Mouse (Mus musculus) hindbrain, postnatal 0 days (tissue): ENCODE measurements around the gene Gopc. TPM values are rescaled to one million over a fixed set of nuclear protein-coding genes. Genes with fewer than 3 reads are reported as not detected.

Experiments used
- ATAC-seq: fragments of 200-750 bp; cut with Nextera tagmentation; 2 replicates; pipeline ENCODE4 v1.8.0; 2017; ENCODE audit warnings: mild to moderate bottlenecking, moderate TSS enrichment, moderate library complexity
- DNase-seq: peaks from one replicate; pipeline ENCODE4 v3.0.0-alpha.2; 2015; ENCODE audit warnings: low spot score
- H3K27ac ChIP-seq: fragments of 300-500 bp; sonication (generic); 2 replicates; pipeline ENCODE4 v1.5.1; 2014; ENCODE audit warnings: mild to moderate bottlenecking
- H3K27me3 ChIP-seq: fragments of 300-500 bp; sonication (generic); 2 replicates; pipeline ENCODE4 v1.6.1; 2014; ENCODE audit warnings: low read length, mixed read lengths; ENCODE audit not compliant: insufficient read depth
- H3K36me3 ChIP-seq: fragments of 300-500 bp; sonication (generic); 2 replicates; pipeline ENCODE4 v1.6.1; 2014; ENCODE audit warnings: low read length, mixed read lengths; ENCODE audit not compliant: insufficient read depth
- H3K4me1 ChIP-seq: fragments of 300-500 bp; sonication (generic); 2 replicates; pipeline ENCODE4 v1.6.1; 2014; ENCODE audit warnings: antibody characterized with exemption, low read length, mixed read lengths; ENCODE audit not compliant: insufficient read depth
- H3K4me2 ChIP-seq: fragments of 300-500 bp; sonication (generic); 2 replicates; pipeline ENCODE4 v1.6.1; 2014; ENCODE audit warnings: low read depth, mild to moderate bottlenecking, low read length, moderate library complexity, mixed read lengths
- H3K4me3 ChIP-seq: fragments of 300-500 bp; sonication (generic); 2 replicates; pipeline ENCODE4 v1.5.1; 2014; ENCODE audit warnings: low read length
- H3K9ac ChIP-seq: fragments of 300-500 bp; sonication (generic); replicated peaks from 2 replicates; pipeline ENCODE4 v1.6.1; 2014; ENCODE audit warnings: mild to moderate bottlenecking, low read length, moderate library complexity, mixed read lengths
- H3K9me3 ChIP-seq: fragments of 300-500 bp; sonication (generic); 2 replicates; pipeline ENCODE4 v1.6.1; 2016; ENCODE audit warnings: low read length, mixed read lengths
- CTCF ChIP-seq: IDR thresholded peaks from 2 replicates; pipeline ENCODE4 v1.5.1; 2016; ENCODE audit warnings: antibody characterized with exemption, control low read depth, low read depth
- WGBS: fragments of 180-500 bp; shearing (Covaris S2); extraction: QIAGEN DNeasy Blood & Tissue Kit; methylation state at CpG from one replicate; pipeline ENCODE4 v1.1.7; 2014; 5-methylcytosine and 5-hydroxymethylcytosine counted together
- polyA plus RNA-seq: library from polyadenylated mRNA; unstranded; fragments of >200 nt; fragmentation: Nextera tagmentation; extraction: Ambion mirVana; gene quantifications from 2 replicates; pipeline ENCODE4 v1.2.1, GENCODE M21; 2015
- total RNA-seq: library from RNA; depleted of rRNA; stranded (reverse); fragments of >200 nt; gene quantifications from 2 replicates; pipeline ENCODE4 v1.2.3, GENCODE M21; 2014

Gopc gene
- total and polyA plus RNA-seq, 2 experiments from 2014 or later: 16.4 to 24.9 TPM

DNA sequence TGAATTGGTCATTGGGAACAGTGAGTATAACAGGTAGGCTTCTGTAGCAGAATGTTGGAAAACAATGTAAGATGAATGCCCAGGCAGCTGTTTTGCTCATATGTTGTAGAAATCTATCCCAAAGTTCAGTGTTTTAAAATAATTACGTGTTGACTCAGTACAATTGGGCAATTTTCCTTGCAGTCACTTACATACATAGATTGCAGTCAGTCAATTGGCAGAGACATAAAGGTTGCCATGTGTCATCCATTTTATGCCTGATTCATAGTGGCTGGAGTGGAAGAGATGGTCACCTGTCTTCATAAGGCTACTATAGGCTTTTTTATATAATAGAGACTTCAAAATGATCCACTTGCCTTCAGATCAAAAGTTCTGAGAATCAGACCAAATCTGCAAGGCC is 38.6 kb upstream of the Gopc start:
- Histone ChIP-seq H3K4me1 (0 out of 2 replicates have a peak, but pooled peaks cover 10% of the 10 kb centered on the region), H3K4me3 (no peak overlapping the region), H3K9ac (no peak overlapping the region), H3K9me3 (no peaks in the 10 kb centered on the region), H3K4me2 (no peak overlapping the region), H3K27me3 (no peaks in the 10 kb centered on the region), H3K36me3 (no peaks in the 10 kb centered on the region), H3K27ac (no peak overlapping the region)
- 98% methylated on average over 1 of the region's 1 CpGs for WGBS
- no peak for TF ChIP-seq CTCF
- DNase-seq (no peak), ATAC-seq (no peak)

DNA sequence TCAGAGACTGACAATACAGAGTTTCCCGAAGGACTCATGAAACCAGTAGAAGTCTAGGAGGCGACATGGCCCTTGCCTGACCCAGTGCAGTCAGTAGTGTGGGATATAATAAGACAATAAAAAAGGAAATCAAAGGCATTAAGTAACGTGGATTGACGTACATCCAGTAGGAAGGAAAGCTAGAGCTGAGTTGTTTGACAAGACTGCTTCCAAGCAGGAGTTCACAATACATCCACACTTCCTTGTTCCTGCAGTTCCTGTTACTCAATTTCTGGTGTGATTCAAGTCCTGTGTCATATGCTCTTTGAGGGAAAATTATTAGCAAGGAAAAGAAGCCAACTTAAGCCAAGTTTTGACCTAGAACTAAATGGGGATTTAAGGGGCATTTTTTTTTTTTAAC is 37.5 kb upstream of the Gopc start:
- no peak for TF ChIP-seq CTCF
- H3K27ac ChIP-seq: no peak overlapping the region
- no peak for DNase-seq
- H3K27me3 ChIP-seq: no peaks in the 10 kb centered on the region
- peak overlapping the region; percentile 89 for H3K9ac ChIP-seq
- peak overlapping the region; percentile 72; the same call in 1 of the 2 replicates for H3K4me3 ChIP-seq
- H3K4me2 ChIP-seq: peak overlapping the region; percentile 73
- no peaks in the 10 kb centered on the region for H3K36me3 ChIP-seq
- ATAC-seq: no peak
- H3K4me1 ChIP-seq: 0 out of 2 replicates have a peak, but pooled peaks cover 10% of the 10 kb centered on the region
- H3K9me3 ChIP-seq: no peaks in the 10 kb centered on the region
- 71% methylated on average over 4 of the region's 4 CpGs for WGBS

DNA sequence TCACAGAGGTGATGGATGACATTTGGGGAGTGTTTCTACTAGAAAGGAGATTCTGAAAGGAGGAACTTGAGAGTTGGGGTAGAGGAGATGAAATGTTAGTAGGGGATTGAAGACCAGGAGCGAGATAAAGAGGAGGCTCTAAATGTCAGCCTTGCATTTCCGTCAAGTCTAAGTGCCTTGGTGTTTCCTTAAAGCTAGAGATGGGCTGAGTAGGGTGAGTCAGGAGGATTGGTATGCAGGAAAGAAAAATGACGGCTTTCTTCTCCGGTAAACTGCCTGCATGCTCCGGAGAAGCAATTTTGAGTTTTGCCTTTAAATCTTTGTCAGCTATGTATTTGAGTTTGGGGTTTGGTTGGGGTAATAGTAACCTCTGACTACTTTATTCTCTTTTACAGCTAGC is 37.0 kb upstream of the Gopc start:
- Histone ChIP-seq H3K9me3 (no peaks in the 10 kb centered on the region), H3K9ac (peak overlapping the region; percentile 89), H3K27ac (peak overlapping the region; percentile 97; the same call in 1 of the 2 replicates), H3K4me3 (peak overlapping the region; percentile 72), H3K27me3 (no peaks in the 10 kb centered on the region), H3K4me1 (0 out of 2 replicates have a peak, but pooled peaks cover 10% of the 10 kb centered on the region), H3K36me3 (no peaks in the 10 kb centered on the region), H3K4me2 (peak overlapping the region; percentile 73)
- DNase-seq: no peak
- WGBS: 68% methylated on average over 5 of the region's 5 CpGs
- no peak for TF ChIP-seq CTCF
- no peak for ATAC-seq

DNA sequence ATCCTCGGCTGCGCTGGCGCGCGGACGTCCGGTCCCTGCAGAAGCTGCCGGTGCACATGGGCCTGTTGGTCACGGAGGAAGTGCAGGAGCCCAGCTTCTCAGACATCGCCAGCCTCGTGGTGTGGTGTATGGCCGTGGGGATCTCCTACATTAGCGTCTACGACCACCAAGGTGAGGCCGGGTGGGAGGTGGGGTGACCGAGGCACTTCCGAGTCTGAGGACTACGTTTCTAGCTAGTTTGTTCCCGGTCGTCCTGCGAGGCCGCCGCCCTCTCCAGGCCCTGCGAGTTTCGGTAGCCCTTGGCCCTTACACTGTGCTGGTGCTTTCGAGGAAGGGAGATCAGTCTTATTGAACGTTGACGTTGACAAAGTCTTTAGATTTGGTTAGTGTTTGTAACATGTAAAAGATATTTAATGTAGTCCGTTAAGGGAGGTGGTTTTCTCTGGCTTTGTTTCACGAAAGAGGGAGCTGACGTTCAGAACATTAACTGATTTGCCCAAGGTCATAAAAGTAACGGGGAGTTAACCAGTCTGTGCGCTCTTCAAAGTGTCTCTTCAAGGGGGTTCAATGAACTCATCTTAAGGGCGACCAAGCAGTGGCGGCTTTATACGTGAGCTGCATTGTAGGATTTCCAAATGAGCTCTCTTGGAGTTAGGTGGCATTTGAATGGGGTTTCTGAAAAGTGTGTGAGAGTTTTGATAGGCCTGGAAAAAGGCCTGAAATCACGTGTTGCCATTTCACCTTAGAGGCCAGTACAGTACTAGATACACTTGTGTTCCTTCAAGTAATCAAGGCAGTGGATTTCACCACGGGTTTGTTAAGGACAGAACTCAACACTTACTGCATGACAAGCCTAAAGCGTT is 36.3 kb upstream of the Gopc start:
- H3K27ac ChIP-seq: peak overlapping the region; percentile 97
- H3K4me1 ChIP-seq: 0 out of 2 replicates have a peak, but pooled peaks cover 10% of the 10 kb centered on the region
- H3K27me3 ChIP-seq: no peaks in the 10 kb centered on the region
- peak overlapping the region; percentile 72 for H3K4me3 ChIP-seq
- H3K36me3 ChIP-seq: no peaks in the 10 kb centered on the region
- peak; percentile 45 for ATAC-seq
- H3K9ac ChIP-seq: peak overlapping the region; percentile 89
- peak overlapping the region; percentile 73 for H3K4me2 ChIP-seq
- 1% methylated on average over 39 of the region's 39 CpGs for WGBS
- TF ChIP-seq CTCF: no peak
- H3K9me3 ChIP-seq: no peaks in the 10 kb centered on the region
- no peak for DNase-seq

- Histone ChIP-seq H3K4me1 (0 out of 2 replicates have a peak, but pooled peaks cover 10% of the 10 kb centered on the region), H3K27ac (peak within 1 kb of the TSS; percentile 97), H3K36me3 (no peaks in the 10 kb centered on the region), H3K4me3 (peak within 1 kb of the TSS; percentile 72), H3K9me3 (no peaks in the 10 kb centered on the region), H3K4me2 (peak within 1 kb of the TSS; percentile 73), H3K9ac (peak within 1 kb of the TSS; percentile 89), H3K27me3 (no peaks in the 10 kb centered on the region)
- peak; percentile 98 for DNase-seq
- TF ChIP-seq CTCF: peak; percentile 91
- ATAC-seq: peak; percentile 99
- WGBS: 1% methylated on average over 65 of the region's 79 CpGs
Observed at GRCm38 (mm10) chr10:52417299-52417997, 35.5 kb upstream of the Gopc start, which contains the start of gene Nus1. Nus1 (plus strand) TSS chr10:52417547.

- no peak for ATAC-seq
Observed at GRCm38 (mm10) chr10:52416458-52416857, 34.5 kb upstream of the Gopc start.

More at GRCm38 (mm10) chr10:52416458-52416857, 34.5 kb upstream of the Gopc start:
- Histone ChIP-seq H3K9me3 (no peaks in the 10 kb centered on the region), H3K27me3 (no peaks in the 10 kb centered on the region), H3K4me2 (peak overlapping the region; percentile 73), H3K27ac (peak overlapping the region; percentile 75), H3K4me1 (0 out of 2 replicates have a peak, but pooled peaks cover 10% of the 10 kb centered on the region), H3K9ac (peak overlapping the region; percentile 45; the same call in 1 of the 2 replicates), H3K36me3 (no peaks in the 10 kb centered on the region), H3K4me3 (peak overlapping the region; percentile 72)
- 58% methylated on average over 2 of the region's 2 CpGs for WGBS
- no peak for TF ChIP-seq CTCF
- DNase-seq: no peak
